Mouse (Mus musculus) intestine, embryonic 16.5 days (tissue): ENCODE measurements around the gene Ndp. TPM values are rescaled to one million over a fixed set of nuclear protein-coding genes. Genes with fewer than 3 reads are reported as not detected.
A peak's percentile ranks its signal among the peaks of the same experiment; 100 is the strongest.

ENCODE experiments used
- ATAC-seq: fragments of 200-750 bp; cut with Nextera tagmentation; 2 replicates; pipeline ENCODE4 v1.8.0; 2017; ENCODE audit warnings: moderate TSS enrichment, moderate library complexity
- H3K27ac ChIP-seq: fragments of 300-500 bp; sonication (generic); 2 replicates; pipeline ENCODE4 v1.5.1; 2014; ENCODE audit warnings: mild to moderate bottlenecking, low read length
- H3K27me3 ChIP-seq: fragments of 300-500 bp; sonication (generic); replicated peaks from 2 replicates; pipeline ENCODE4 v1.6.1; 2014; ENCODE audit warnings: low read length, control low read depth, mixed read lengths; ENCODE audit not compliant: control insufficient read depth, insufficient read depth
- H3K36me3 ChIP-seq: fragments of 300-500 bp; sonication (generic); 2 replicates; pipeline ENCODE4 v1.6.1; 2014; ENCODE audit warnings: low read length, control low read depth; ENCODE audit not compliant: control insufficient read depth, insufficient read depth
- H3K4me1 ChIP-seq: fragments of 300-500 bp; sonication (generic); 2 replicates; pipeline ENCODE4 v1.6.1; 2014; ENCODE audit warnings: low read length, control low read depth, mixed read lengths; ENCODE audit not compliant: control insufficient read depth, insufficient read depth
- H3K4me2 ChIP-seq: fragments of 300-500 bp; sonication (generic); 2 replicates; pipeline ENCODE4 v1.6.1; 2014; ENCODE audit warnings: low read depth, low read length, control low read depth
- H3K4me3 ChIP-seq: fragments of 300-500 bp; sonication (generic); 2 replicates; pipeline ENCODE4 v1.5.1; 2014; ENCODE audit warnings: mild to moderate bottlenecking, low read length
- H3K9ac ChIP-seq: fragments of 300-500 bp; sonication (generic); 2 replicates; pipeline ENCODE4 v1.6.1; 2014; ENCODE audit warnings: low read depth, low read length
- H3K9me3 ChIP-seq: fragments of 300-500 bp; sonication (generic); 2 replicates; pipeline ENCODE4 v1.6.1; 2016; ENCODE audit warnings: low read length, control low read depth; ENCODE audit not compliant: control insufficient read depth
- WGBS: fragments of 180-500 bp; shearing (Covaris S2); extraction: QIAGEN DNeasy Blood & Tissue Kit; methylation state at CpG from one replicate; pipeline ENCODE4 v1.1.7; 2014; 5-methylcytosine and 5-hydroxymethylcytosine counted together
- polyA plus RNA-seq: library from polyadenylated mRNA; unstranded; fragments of >200 nt; fragmentation: Nextera tagmentation; extraction: Ambion mirVana; gene quantifications from 2 replicates; pipeline ENCODE4 v1.2.1, GENCODE M21; 2015

Ndp gene
- 0.09 TPM in 1 of 2 replicates, not detected in the other for polyA plus RNA-seq

GRCm38 (mm10) chrX:16911241-16911873 lies at the start of gene Ndp:
Ndp (minus strand) TSS chrX:16911774.
- ATAC-seq = no peak
- H3K4me3 ChIP-seq = no peak within 1 kb of the TSS
- WGBS = 14% methylated on average over 13 of the region's 13 CpGs

GRCm38 (mm10) chrX:16954767-16955166 lies 43.2 kb upstream of the Ndp start:
- ATAC-seq = no peak
- Histone ChIP-seq H3K27me3 (no peaks in the 10 kb centered on the region), H3K9me3 (no peaks in the 10 kb centered on the region), H3K9ac (no peak overlapping the region), H3K4me1 (no peaks in the 10 kb centered on the region), H3K4me3 (no peak overlapping the region), H3K27ac (no peak overlapping the region), H3K36me3 (no peaks in the 10 kb centered on the region), H3K4me2 (no peak overlapping the region)
- WGBS = 92% methylated on average over 2 of the region's 2 CpGs

More at GRCm38 (mm10) chrX:16911241-16911873, at the start of gene Ndp:
- no peaks in the 10 kb centered on the region for H3K4me1 ChIP-seq
- H3K36me3 ChIP-seq = no peaks in the 10 kb centered on the region
- H3K27ac ChIP-seq = no peak within 1 kb of the TSS
- H3K27me3 ChIP-seq = no peaks in the 10 kb centered on the region
- no peak within 1 kb of the TSS for H3K9ac ChIP-seq
- H3K9me3 ChIP-seq = no peaks in the 10 kb centered on the region
- H3K4me2 ChIP-seq = peak within 1 kb of the TSS; percentile 10

- ATAC-seq = no peak
- Histone ChIP-seq H3K36me3 (no peaks in the 10 kb centered on the region), H3K4me2 (no peak overlapping the region), H3K27ac (no peak overlapping the region), H3K4me3 (no peak overlapping the region), H3K9me3 (no peaks in the 10 kb centered on the region), H3K4me1 (no peaks in the 10 kb centered on the region), H3K27me3 (no peaks in the 10 kb centered on the region), H3K9ac (no peak overlapping the region)
Observed at GRCm38 (mm10) chrX:16918006-16918405, 6.4 kb upstream of the Ndp start.

GRCm38 (mm10) chrX:16913118-16913517 lies 1.5 kb upstream of the Ndp start:
- Histone ChIP-seq H3K9me3 (no peaks in the 10 kb centered on the region), H3K4me3 (no peak overlapping the region), H3K4me2 (no peak overlapping the region), H3K27ac (no peak overlapping the region), H3K36me3 (no peaks in the 10 kb centered on the region), H3K4me1 (no peaks in the 10 kb centered on the region), H3K27me3 (no peaks in the 10 kb centered on the region), H3K9ac (no peak overlapping the region)
- no peak for ATAC-seq
- WGBS = 86% methylated on average over 1 of the region's 1 CpGs

- H3K9ac ChIP-seq = no peak overlapping the region
- H3K4me1 ChIP-seq = no peaks in the 10 kb centered on the region
- WGBS = 49% methylated on average over 4 of the region's 4 CpGs
- no peak overlapping the region for H3K4me2 ChIP-seq
- no peaks in the 10 kb centered on the region for H3K9me3 ChIP-seq
- no peak for ATAC-seq
- H3K27me3 ChIP-seq = no peaks in the 10 kb centered on the region
- H3K27ac ChIP-seq = no peak overlapping the region
- H3K36me3 ChIP-seq = no peaks in the 10 kb centered on the region
- H3K4me3 ChIP-seq = no peak overlapping the region
Observed at GRCm38 (mm10) chrX:16911911-16912310, 337 bp upstream of the Ndp start.

GRCm38 (mm10) chrX:16910211-16911095 lies 1.1 kb downstream of the Ndp start:
- H3K9ac ChIP-seq = no peak overlapping the region
- no peaks in the 10 kb centered on the region for H3K36me3 ChIP-seq
- no peaks in the 10 kb centered on the region for H3K4me1 ChIP-seq
- H3K27me3 ChIP-seq = no peaks in the 10 kb centered on the region
- no peaks in the 10 kb centered on the region for H3K9me3 ChIP-seq
- no peak for ATAC-seq
- 24% methylated on average over 18 of the region's 18 CpGs for WGBS
- no peak overlapping the region for H3K4me3 ChIP-seq
- H3K27ac ChIP-seq = no peak overlapping the region
- H3K4me2 ChIP-seq = peak overlapping the region; percentile 10

- H3K27me3 ChIP-seq = no peaks in the 10 kb centered on the region
- H3K4me2 ChIP-seq = no peak overlapping the region
- no peaks in the 10 kb centered on the region for H3K36me3 ChIP-seq
- no peak overlapping the region for H3K9ac ChIP-seq
- no peaks in the 10 kb centered on the region for H3K9me3 ChIP-seq
- no peaks in the 10 kb centered on the region for H3K4me1 ChIP-seq
- 78% methylated on average over 2 of the region's 2 CpGs for WGBS
- no peak overlapping the region for H3K27ac ChIP-seq
- H3K4me3 ChIP-seq = no peak overlapping the region
- no peak for ATAC-seq
Observed at GRCm38 (mm10) chrX:16908652-16909051, 2.9 kb downstream of the Ndp start.

- H3K9ac ChIP-seq = no peak overlapping the region
- H3K4me1 ChIP-seq = no peaks in the 10 kb centered on the region
- H3K9me3 ChIP-seq = no peaks in the 10 kb centered on the region
- no peak for ATAC-seq
- no peak overlapping the region for H3K4me3 ChIP-seq
- H3K27me3 ChIP-seq = no peaks in the 10 kb centered on the region
- no peak overlapping the region for H3K4me2 ChIP-seq
- no peak overlapping the region for H3K27ac ChIP-seq
- 79% methylated on average over 6 of the region's 6 CpGs for WGBS
- H3K36me3 ChIP-seq = no peaks in the 10 kb centered on the region
Observed at GRCm38 (mm10) chrX:16907554-16907953, 4.0 kb downstream of the Ndp start.

GRCm38 (mm10) chrX:16894377-16895175 lies 17.0 kb downstream of the Ndp start:
- Histone ChIP-seq H3K9ac (no peak overlapping the region), H3K36me3 (no peaks in the 10 kb centered on the region), H3K27me3 (no peaks in the 10 kb centered on the region), H3K4me2 (no peak overlapping the region), H3K4me1 (no peaks in the 10 kb centered on the region), H3K27ac (no peak overlapping the region), H3K9me3 (no peaks in the 10 kb centered on the region), H3K4me3 (no peak overlapping the region)
- peak; percentile 73 for ATAC-seq
- WGBS = 29% methylated on average over 5 of the region's 5 CpGs
